Mouse (Mus musculus) layer of hippocampus, adult 8-10 months (tissue): ENCODE data around the gene Slco2a1. TPM values are rescaled to one million over a fixed set of nuclear protein-coding genes. Genes with fewer than 3 reads are reported as not detected.
"Not testable (repeated sequence)": the region's sequence is repeated elsewhere in the genome, so short reads cannot be mapped to it uniquely, and the experiment has no call there.

ENCODE experiments used
- DNase-seq, 2 experiments: peaks; one replicate each; pipeline ENCODE4 v3.0.0; 2022; ENCODE audit warnings: low spot score in 2 of 2
- total RNA-seq, 4 experiments: library from RNA; stranded (reverse); gene quantifications; 2 replicates each; pipeline ENCODE4 v1.2.4; 2022

Slco2a1 gene
- total RNA-seq, 4 experiments from 2014 or later = 2.0 to 2.3 (median 2.3) TPM

- DNase-seq = no peak
These were observed 93.9 kb downstream of the Slco2a1 start for GRCm38 (mm10) chr9:103082246-103082975.

GRCm38 (mm10) chr9:103083405-103083804 is 94.9 kb downstream of the Slco2a1 start:
- DNase-seq = no peak

GRCm38 (mm10) chr9:103086736-103087135 is 98.2 kb downstream of the Slco2a1 start:
- no peak for DNase-seq

- no peak for DNase-seq
These were observed 98.8 kb downstream of the Slco2a1 start for GRCm38 (mm10) chr9:103087301-103087700.

GRCm38 (mm10) chr9:103088661-103089060 is 100.1 kb downstream of the Slco2a1 start:
- no peak for DNase-seq

- no peak for DNase-seq
These were observed 101.8 kb downstream of the Slco2a1 start for GRCm38 (mm10) chr9:103090116-103090875.

- DNase-seq = no peak
These were observed 102.7 kb downstream of the Slco2a1 start for GRCm38 (mm10) chr9:103091039-103091883.

GRCm38 (mm10) chr9:103092248-103092647 is 103.7 kb downstream of the Slco2a1 start:
- DNase-seq = peak; percentile 38 to 78

- DNase-seq = no peak
These were observed 105.2 kb downstream of the Slco2a1 start for GRCm38 (mm10) chr9:103093681-103094080.

- DNase-seq = not testable (repeated sequence)
These were observed 119.9 kb downstream of the Slco2a1 start for GRCm38 (mm10) chr9:103108341-103108798.

- DNase-seq = no peak
These were observed 120.6 kb downstream of the Slco2a1 start for GRCm38 (mm10) chr9:103108943-103109670.

- DNase-seq = no peak
These were observed 121.4 kb downstream of the Slco2a1 start for GRCm38 (mm10) chr9:103109911-103110310.

GRCm38 (mm10) chr9:103110727-103111501 is 122.4 kb downstream of the Slco2a1 start:
- peak in 1 of 2 experiments; percentile 1 for DNase-seq

- DNase-seq = peak in 1 of 2 experiments; percentile 68
These were observed 123.3 kb downstream of the Slco2a1 start, which contains the start of gene Rab6b for GRCm38 (mm10) chr9:103111621-103112470. Rab6b (plus strand) TSS chr9:103111787.

- peak in 1 of 2 experiments; percentile 33 for DNase-seq
These were observed 124.2 kb downstream of the Slco2a1 start for GRCm38 (mm10) chr9:103112471-103113271.

GRCm38 (mm10) chr9:103113351-103113750 is 124.8 kb downstream of the Slco2a1 start:
- peak in 1 of 2 experiments; percentile 31 for DNase-seq

GRCm38 (mm10) chr9:103114326-103114725 is 125.8 kb downstream of the Slco2a1 start:
- peak in 1 of 2 experiments; percentile 9 for DNase-seq

- DNase-seq = no peak
These were observed 126.4 kb downstream of the Slco2a1 start for GRCm38 (mm10) chr9:103114901-103115300.
